Mouse (Mus musculus): ENCODE results near the gene St8sia1. TPM values are rescaled to one million over a fixed set of nuclear protein-coding genes. Genes with fewer than 3 reads are reported as not detected.
A peak's percentile ranks its signal among the peaks of the same experiment; 100 is the strongest.

St8sia1 gene
- polyA plus RNA-seq, 1 experiment from 2014 or later, result 8.4 TPM

DNA sequence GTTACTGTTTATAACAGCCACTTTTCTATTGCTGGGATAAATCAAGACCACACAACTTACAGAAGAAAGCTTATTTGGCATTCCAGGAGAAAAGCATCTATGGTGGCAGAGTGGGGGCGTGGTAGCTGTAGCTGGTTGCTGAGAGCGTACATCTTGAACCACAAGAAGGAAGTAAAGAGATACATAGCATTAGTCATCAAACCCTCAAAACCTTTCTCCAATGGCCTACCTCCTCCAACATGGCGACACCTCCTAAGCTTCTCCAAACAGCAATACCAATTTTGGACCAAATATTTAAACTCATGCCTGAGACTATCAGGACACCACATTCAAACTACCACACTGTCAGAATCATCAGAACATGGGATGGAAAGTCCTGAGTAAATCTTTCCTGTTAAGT, 102.0 kb downstream of the St8sia1 start:
- 93% methylated on average over 3 of the region's 3 CpGs for WGBS
- no peak overlapping the region for H3K4me3 ChIP-seq (replicated peaks; ENCODE audit: low read depth, low read length)
- no peaks in the 10 kb centered on the region for H3K9me3 ChIP-seq (ENCODE audit: control insufficient read depth, low read length)
- no peak overlapping the region for H3K27ac ChIP-seq (replicated peaks; ENCODE audit: low read depth, low read length)
- no peak for ATAC-seq (ENCODE audit: low FRiP score, low TSS enrichment)
- H3K4me1 ChIP-seq (ENCODE audit: control insufficient read depth, insufficient read depth, low read length), result peaks cover 16% of the 10 kb centered on the region
- no peak overlapping the region for H3K4me2 ChIP-seq (ENCODE audit: low read length)
- H3K27me3 ChIP-seq (ENCODE audit: control insufficient read depth, insufficient read depth, low read length), result no peaks in the 10 kb centered on the region
- no peak overlapping the region for H3K9ac ChIP-seq (replicated peaks; ENCODE audit: low read length)
- no peak for DNase-seq
- 0 out of 2 replicates have a peak, but pooled peaks cover 7% of the 10 kb centered on the region for H3K36me3 ChIP-seq (ENCODE audit: control insufficient read depth, insufficient read depth, low read length)

DNA sequence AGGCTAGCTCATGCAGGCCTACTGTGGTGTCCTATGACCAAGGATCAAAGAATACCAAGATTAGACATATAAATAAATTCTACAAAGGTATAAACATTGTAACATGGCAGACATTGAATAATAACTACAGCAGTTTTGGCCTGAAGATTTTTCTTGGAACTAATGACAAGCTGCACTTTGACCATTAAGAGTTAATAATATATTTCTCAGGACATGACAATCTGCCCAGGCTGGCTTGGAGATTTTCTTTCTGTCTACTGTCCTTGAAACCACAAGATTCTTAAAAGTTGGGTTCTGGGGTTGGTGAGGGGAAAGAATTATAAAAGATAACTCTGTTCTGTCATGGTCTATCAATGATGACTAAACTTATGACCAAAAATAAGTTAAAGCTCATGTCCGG, 103.9 kb downstream of the St8sia1 start:
- 0 out of 2 replicates have a peak, but pooled peaks cover 2% of the 10 kb centered on the region for H3K36me3 ChIP-seq (ENCODE audit: control insufficient read depth, insufficient read depth, low read length)
- no peaks in the 10 kb centered on the region for H3K9me3 ChIP-seq (ENCODE audit: control insufficient read depth, low read length)
- H3K4me3 ChIP-seq (replicated peaks; ENCODE audit: low read depth, low read length), result no peak overlapping the region
- ATAC-seq (ENCODE audit: low FRiP score, low TSS enrichment) (no peak), DNase-seq (no peak)
- no peak overlapping the region for H3K27ac ChIP-seq (replicated peaks; ENCODE audit: low read depth, low read length)
- peaks cover 16% of the 10 kb centered on the region for H3K4me1 ChIP-seq (ENCODE audit: control insufficient read depth, insufficient read depth, low read length)
- H3K4me2 ChIP-seq (ENCODE audit: low read length), result no peak overlapping the region
- WGBS, result 97% methylated on average over 1 of the region's 1 CpGs
- H3K27me3 ChIP-seq (ENCODE audit: control insufficient read depth, insufficient read depth, low read length), result no peaks in the 10 kb centered on the region
- no peak overlapping the region for H3K9ac ChIP-seq (replicated peaks; ENCODE audit: low read length)

DNA sequence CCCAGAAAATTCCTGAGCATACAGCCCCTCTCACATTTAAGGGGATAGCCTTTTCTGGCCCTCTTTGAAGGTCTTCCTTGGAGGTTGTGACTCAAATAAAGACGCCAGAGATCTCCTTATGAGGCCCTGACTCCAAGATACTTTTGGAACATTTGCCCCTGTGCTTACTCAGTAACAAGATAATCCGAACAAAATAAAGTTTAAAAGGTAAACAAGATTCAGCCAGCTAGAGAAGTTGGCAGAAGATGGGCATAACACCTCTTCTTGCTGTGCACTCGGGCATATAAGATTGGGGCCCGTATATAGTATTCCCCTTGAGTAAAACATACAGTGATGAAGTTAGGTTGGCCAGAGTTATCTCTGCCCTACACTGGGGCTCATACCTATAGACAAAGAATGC, 104.3 kb downstream of the St8sia1 start:
- WGBS, result 91% methylated on average over 4 of the region's 4 CpGs
- no peak overlapping the region for H3K4me2 ChIP-seq (ENCODE audit: low read length)
- 0 out of 2 replicates have a peak, but pooled peaks cover 2% of the 10 kb centered on the region for H3K36me3 ChIP-seq (ENCODE audit: control insufficient read depth, insufficient read depth, low read length)
- peaks cover 16% of the 10 kb centered on the region for H3K4me1 ChIP-seq (ENCODE audit: control insufficient read depth, insufficient read depth, low read length)
- ATAC-seq (ENCODE audit: low FRiP score, low TSS enrichment) (no peak), DNase-seq (no peak)
- H3K4me3 ChIP-seq (replicated peaks; ENCODE audit: low read depth, low read length), result no peak overlapping the region
- H3K9ac ChIP-seq (replicated peaks; ENCODE audit: low read length), result no peak overlapping the region
- H3K27me3 ChIP-seq (ENCODE audit: control insufficient read depth, insufficient read depth, low read length), result no peaks in the 10 kb centered on the region
- no peaks in the 10 kb centered on the region for H3K9me3 ChIP-seq (ENCODE audit: control insufficient read depth, low read length)
- no peak overlapping the region for H3K27ac ChIP-seq (replicated peaks; ENCODE audit: low read depth, low read length)

DNA sequence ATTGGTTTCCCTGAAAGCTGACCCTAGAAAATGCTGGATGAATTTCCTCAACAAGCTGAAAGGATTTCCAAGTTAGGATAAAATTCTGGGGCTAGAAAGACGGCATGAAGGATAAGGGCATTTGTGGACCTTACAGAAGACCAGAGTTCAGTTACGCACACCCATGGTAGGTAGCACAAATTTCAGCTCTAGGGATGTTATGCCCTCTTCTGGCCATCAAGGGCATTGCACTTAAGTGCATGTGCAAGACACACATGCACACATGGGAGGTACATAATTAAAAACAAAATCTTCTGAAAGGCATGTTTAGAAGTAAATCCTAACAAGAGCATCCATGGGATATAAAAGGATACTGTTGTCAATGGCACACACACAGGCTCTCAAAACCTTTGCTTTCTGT, 105.3 kb downstream of the St8sia1 start:
- H3K27me3 ChIP-seq (ENCODE audit: control insufficient read depth, insufficient read depth, low read length), result no peaks in the 10 kb centered on the region
- peaks cover 16% of the 10 kb centered on the region for H3K4me1 ChIP-seq (ENCODE audit: control insufficient read depth, insufficient read depth, low read length)
- WGBS, result 96% methylated on average over 2 of the region's 2 CpGs
- no peak overlapping the region for H3K9ac ChIP-seq (replicated peaks; ENCODE audit: low read length)
- no peaks in the 10 kb centered on the region for H3K9me3 ChIP-seq (ENCODE audit: control insufficient read depth, low read length)
- H3K36me3 ChIP-seq (ENCODE audit: control insufficient read depth, insufficient read depth, low read length), result 0 out of 2 replicates have a peak, but pooled peaks cover 2% of the 10 kb centered on the region
- H3K4me2 ChIP-seq (ENCODE audit: low read length), result no peak overlapping the region
- H3K4me3 ChIP-seq (replicated peaks; ENCODE audit: low read depth, low read length), result no peak overlapping the region
- no peak overlapping the region for H3K27ac ChIP-seq (replicated peaks; ENCODE audit: low read depth, low read length)
- ATAC-seq (ENCODE audit: low FRiP score, low TSS enrichment) (no peak), DNase-seq (no peak)

DNA sequence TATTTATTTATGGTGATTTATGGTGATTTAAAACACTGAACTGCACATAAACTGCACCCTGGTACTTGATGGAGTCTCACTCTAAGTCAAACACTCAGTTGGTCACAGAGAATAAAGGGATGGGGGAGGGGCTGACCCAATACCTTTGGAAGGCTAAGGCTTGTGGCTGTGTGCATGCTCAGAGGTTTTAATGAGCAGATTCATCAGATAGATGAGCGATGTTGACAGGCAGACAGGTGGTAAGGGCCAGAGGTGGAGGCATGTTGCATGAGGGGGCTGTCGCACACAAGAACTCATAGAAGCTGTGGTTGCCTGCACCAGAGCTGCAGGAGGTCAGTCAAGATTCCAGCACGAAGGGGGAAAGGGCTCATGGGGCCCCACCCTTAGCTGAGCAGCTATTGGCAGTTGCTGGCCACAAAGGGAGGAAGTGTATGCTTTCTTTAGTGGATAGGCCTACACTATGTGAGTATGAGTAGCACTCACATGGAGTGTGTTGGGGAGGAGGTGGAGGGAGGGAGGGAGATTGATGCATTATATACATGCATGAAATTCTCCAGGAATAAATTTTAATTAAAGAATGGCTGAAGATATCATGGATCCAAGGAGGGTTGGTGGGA, 107.9 kb downstream of the St8sia1 start:
- WGBS, result 47% methylated on average over 3 of the region's 3 CpGs
- no peaks in the 10 kb centered on the region for H3K9me3 ChIP-seq (ENCODE audit: control insufficient read depth, low read length)
- DNase-seq (peak; percentile 60), ATAC-seq (ENCODE audit: low FRiP score, low TSS enrichment) (peak; percentile 60; the same call in 1 of the 2 replicates)
- H3K36me3 ChIP-seq (ENCODE audit: control insufficient read depth, insufficient read depth, low read length), result 0 out of 2 replicates have a peak, but pooled peaks cover under 1% of the 10 kb centered on the region
- H3K27me3 ChIP-seq (ENCODE audit: control insufficient read depth, insufficient read depth, low read length), result no peaks in the 10 kb centered on the region
- no peak overlapping the region for H3K9ac ChIP-seq (replicated peaks; ENCODE audit: low read length)
- peaks cover 16% of the 10 kb centered on the region for H3K4me1 ChIP-seq (ENCODE audit: control insufficient read depth, insufficient read depth, low read length)
- H3K4me2 ChIP-seq (ENCODE audit: low read length), result no peak overlapping the region
- peak overlapping the region; percentile 60; the same call in 1 of the 2 replicates for H3K27ac ChIP-seq (replicated peaks; ENCODE audit: low read depth, low read length)
- H3K4me3 ChIP-seq (replicated peaks; ENCODE audit: low read depth, low read length), result no peak overlapping the region

DNA sequence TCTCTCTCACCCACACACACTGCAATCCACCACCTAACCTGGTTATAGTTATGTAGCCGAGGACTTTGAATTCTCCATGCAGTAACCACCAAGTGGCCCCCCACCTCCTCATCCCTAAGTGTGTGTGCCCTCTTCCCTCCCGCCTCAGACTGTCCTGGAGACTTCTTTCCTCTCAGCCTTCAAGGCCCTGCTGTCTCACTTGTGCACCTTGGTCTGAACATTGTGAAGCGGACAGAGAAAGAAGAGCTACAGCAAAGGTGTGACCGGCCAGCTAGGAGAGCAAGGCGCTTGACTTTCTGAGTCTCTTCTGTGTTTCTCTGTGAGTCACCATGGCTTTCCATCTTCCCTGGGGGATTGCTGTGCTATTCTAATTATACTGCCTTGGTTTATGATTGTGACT, 108.5 kb downstream of the St8sia1 start:
- WGBS, result 86% methylated on average over 5 of the region's 5 CpGs
- no peak overlapping the region for H3K27ac ChIP-seq (replicated peaks; ENCODE audit: low read depth, low read length)

DNA sequence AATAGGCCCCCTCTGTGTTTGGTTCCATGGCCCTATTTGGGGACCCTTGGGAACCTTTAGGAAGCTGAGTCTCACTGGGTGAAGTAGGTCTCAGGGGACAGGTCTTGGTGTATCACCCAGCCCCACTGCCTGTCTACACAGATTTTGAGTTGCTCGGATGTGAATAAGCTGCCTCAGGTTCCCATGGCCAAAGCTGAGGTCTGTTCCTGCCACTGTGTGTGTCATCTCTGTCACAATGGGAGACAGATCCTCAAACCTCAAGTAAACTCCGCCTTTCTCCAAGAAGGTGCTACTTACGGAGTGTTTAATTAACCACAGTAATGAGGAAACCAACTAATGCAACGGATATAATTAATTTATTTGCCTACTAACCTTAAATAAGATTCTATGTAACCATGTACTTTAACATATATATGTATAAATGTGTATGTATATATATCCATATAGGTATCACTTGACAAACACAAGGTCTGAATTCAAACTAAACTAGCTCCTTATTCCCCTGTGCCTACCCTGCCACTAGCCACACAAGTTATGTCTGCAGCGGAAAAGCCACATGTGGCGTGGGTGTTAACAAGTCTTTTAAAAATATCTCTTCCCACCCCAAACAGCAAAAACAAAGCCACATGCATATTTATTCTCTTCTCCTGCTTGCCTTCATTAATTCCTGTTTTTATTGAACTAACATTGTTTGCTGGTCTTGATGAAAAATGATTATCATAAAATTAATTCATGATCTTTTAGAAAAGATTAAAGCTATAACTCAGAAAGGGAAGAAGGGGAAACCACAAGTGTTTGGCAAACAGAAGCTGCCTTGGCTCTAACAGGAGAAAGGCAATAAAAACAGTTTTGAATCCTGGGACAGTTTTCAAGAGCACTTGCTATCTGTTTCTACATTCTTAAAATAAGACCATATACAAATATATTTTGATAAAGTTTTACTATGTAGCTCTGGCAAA, 111.6 kb downstream of the St8sia1 start:
- no peaks in the 10 kb centered on the region for H3K9me3 ChIP-seq (ENCODE audit: control insufficient read depth, low read length)
- whole genome bisulfite sequencing, result 85% methylated on average over 6 of the region's 6 CpGs
- H3K4me3 ChIP-seq (replicated peaks; ENCODE audit: low read depth, low read length), result no peak overlapping the region
- ATAC-seq (ENCODE audit: low FRiP score, low TSS enrichment) (no peak), DNase-seq (no peak)
- H3K27me3 ChIP-seq (ENCODE audit: control insufficient read depth, insufficient read depth, low read length), result no peaks in the 10 kb centered on the region
- no peak overlapping the region for H3K9ac ChIP-seq (replicated peaks; ENCODE audit: low read length)
- H3K36me3 ChIP-seq (ENCODE audit: control insufficient read depth, insufficient read depth, low read length), result 0 out of 2 replicates have a peak, but pooled peaks cover 2% of the 10 kb centered on the region
- no peak overlapping the region for H3K4me2 ChIP-seq (ENCODE audit: low read length)
- peaks cover 10% of the 10 kb centered on the region for H3K4me1 ChIP-seq (ENCODE audit: control insufficient read depth, insufficient read depth, low read length)
- H3K27ac ChIP-seq (replicated peaks; ENCODE audit: low read depth, low read length), result no peak overlapping the region

More for the DNA sequence above, 108.5 kb downstream of the St8sia1 start:
- no peaks in the 10 kb centered on the region for H3K9me3 ChIP-seq (ENCODE audit: control insufficient read depth, low read length)
- H3K9ac ChIP-seq (replicated peaks; ENCODE audit: low read length), result no peak overlapping the region
- 0 out of 2 replicates have a peak, but pooled peaks cover 2% of the 10 kb centered on the region for H3K36me3 ChIP-seq (ENCODE audit: control insufficient read depth, insufficient read depth, low read length)
- no peak for DNase-seq
- H3K4me3 ChIP-seq (replicated peaks; ENCODE audit: low read depth, low read length), result no peak overlapping the region
- no peaks in the 10 kb centered on the region for H3K27me3 ChIP-seq (ENCODE audit: control insufficient read depth, insufficient read depth, low read length)
- H3K4me2 ChIP-seq (ENCODE audit: low read length), result no peak overlapping the region
- H3K4me1 ChIP-seq (ENCODE audit: control insufficient read depth, insufficient read depth, low read length), result peaks cover 16% of the 10 kb centered on the region
- ATAC-seq (ENCODE audit: low FRiP score, low TSS enrichment), result peak; percentile 22; the same call in 1 of the 2 replicates

DNA sequence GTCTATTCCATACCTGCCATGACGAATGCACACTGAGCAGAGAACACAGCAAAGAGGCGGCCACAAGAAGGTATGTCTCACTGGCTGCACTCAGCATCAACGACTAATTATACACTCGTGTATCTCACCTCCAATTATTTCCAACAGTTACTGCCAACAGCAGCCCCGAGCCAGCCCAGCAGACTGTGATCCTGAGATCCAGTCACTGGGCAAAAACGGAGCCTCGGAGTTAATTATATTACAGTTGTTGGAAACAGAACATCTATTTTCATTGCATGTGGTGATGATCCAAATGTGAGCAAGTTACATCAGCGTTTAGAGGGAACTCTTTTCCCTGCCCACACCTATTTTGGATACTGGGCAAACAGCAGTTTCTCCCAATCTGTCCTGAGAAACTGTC, 113.8 kb downstream of the St8sia1 start:
- no peak for ATAC-seq (ENCODE audit: low FRiP score, low TSS enrichment)
- H3K36me3 ChIP-seq (ENCODE audit: control insufficient read depth, insufficient read depth, low read length), result 0 out of 2 replicates have a peak, but pooled peaks cover 2% of the 10 kb centered on the region
- H3K4me2 ChIP-seq (ENCODE audit: low read length), result no peak overlapping the region
- H3K9ac ChIP-seq (replicated peaks; ENCODE audit: low read length), result no peak overlapping the region
- H3K4me1 ChIP-seq (ENCODE audit: control insufficient read depth, insufficient read depth, low read length), result no peaks in the 10 kb centered on the region
- no peaks in the 10 kb centered on the region for H3K27me3 ChIP-seq (ENCODE audit: control insufficient read depth, insufficient read depth, low read length)
- whole genome bisulfite sequencing, result 78% methylated on average over 8 of the region's 8 CpGs
- H3K4me3 ChIP-seq (replicated peaks; ENCODE audit: low read depth, low read length), result no peak overlapping the region
- no peak overlapping the region for H3K27ac ChIP-seq (replicated peaks; ENCODE audit: low read depth, low read length)
- H3K9me3 ChIP-seq (ENCODE audit: control insufficient read depth, low read length), result no peaks in the 10 kb centered on the region
- DNase-seq, result no peak

Data from midbrain, embryonic 14.5 days (tissue).